Mouse (Mus musculus) layer of hippocampus, postnatal 25 days (tissue): ENCODE measurements around the gene Mertk. TPM values are rescaled to one million over a fixed set of nuclear protein-coding genes. Genes with fewer than 3 reads are reported as not detected.

Experiments used
- DNase-seq, 2 experiments: peaks; one replicate each; pipeline ENCODE4 v3.0.0; 2022; ENCODE audit warnings: mixed read lengths in 2 of 2, low spot score in 1 of 2; ENCODE audit errors: extremely low spot score in 1 of 2
- total RNA-seq, 2 experiments: library from RNA; stranded (reverse); gene quantifications; 2 replicates each; pipeline ENCODE4 v1.2.3; 2021

Gene Mertk
- total RNA-seq, 2 experiments from 2014 or later = 24.1 to 33.5 TPM

GRCm38 (mm10) chr2:128816916-128817315 lies 118.2 kb downstream of the Mertk start:
- DNase-seq = no peak

DNA sequence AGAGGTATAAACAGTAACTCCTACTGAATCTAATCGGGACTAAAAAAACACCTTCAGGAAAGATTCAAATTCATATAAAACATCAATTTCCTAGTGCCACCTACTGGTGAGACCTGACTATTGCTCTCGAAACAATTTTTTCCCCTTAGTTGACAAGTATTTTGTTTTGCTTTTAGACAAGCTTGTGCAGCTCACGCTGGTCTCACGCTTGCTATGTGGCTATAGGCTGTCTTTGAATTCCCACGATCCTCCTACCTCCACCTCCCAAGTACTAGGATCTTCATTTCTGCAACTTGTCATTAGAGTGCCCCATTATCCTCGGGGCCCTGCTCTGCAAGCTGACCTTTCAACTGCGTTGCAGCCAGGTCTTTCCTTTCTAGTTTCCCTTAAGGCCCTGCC lies 118.6 kb downstream of the Mertk start:
- peak; percentile 49 to 57 for DNase-seq

DNA sequence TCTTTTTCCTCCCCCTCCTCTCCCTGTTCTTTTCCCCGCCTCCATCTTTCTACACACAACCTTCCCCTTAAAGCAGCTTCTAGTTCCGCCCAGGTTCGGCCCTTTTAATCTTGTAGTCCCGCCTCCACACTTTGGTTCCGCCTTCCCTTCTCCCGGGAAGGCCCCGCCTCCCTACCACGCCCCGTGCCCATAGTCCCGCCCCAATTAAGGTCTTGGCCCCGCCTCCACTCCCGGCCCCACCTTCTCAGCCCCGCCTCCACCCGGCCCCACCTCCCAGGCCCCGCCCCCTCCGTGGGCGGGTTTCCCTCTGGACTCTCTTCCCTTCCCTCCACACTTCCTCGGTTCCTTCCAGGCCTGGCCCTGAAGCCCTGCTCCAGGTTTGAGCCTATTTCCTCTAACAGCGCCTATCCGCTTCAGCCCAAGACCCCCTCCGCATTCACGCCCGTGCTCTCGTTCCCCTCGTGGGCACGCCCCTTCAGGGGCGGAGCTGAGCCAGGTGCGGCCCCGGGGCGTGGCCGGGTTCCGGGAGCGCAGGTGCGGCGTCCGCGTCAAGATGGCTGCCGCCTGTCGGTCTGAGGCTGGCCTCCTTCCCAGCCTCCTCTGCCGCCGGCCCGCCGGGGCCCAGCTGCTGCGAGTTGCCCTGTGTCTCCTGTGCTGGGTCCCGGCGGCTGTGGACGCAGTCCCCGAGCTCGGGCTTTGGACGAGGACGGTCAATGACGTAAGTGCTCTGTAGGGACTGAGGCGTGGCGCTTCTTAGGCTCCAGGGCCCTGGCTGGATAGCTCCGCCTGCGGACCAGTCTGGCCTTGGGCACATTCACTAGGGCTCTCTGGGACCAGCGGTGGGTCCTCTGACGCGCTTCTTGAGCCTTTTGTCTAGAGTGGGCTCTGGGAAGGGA lies 119.3 kb downstream of the Mertk start, which contains the start of gene Tmem87b:
Tmem87b (plus strand) TSS at position 333 of the 896 bp plus-strand sequence.
- peak; percentile 90 to 98 for DNase-seq

DNA sequence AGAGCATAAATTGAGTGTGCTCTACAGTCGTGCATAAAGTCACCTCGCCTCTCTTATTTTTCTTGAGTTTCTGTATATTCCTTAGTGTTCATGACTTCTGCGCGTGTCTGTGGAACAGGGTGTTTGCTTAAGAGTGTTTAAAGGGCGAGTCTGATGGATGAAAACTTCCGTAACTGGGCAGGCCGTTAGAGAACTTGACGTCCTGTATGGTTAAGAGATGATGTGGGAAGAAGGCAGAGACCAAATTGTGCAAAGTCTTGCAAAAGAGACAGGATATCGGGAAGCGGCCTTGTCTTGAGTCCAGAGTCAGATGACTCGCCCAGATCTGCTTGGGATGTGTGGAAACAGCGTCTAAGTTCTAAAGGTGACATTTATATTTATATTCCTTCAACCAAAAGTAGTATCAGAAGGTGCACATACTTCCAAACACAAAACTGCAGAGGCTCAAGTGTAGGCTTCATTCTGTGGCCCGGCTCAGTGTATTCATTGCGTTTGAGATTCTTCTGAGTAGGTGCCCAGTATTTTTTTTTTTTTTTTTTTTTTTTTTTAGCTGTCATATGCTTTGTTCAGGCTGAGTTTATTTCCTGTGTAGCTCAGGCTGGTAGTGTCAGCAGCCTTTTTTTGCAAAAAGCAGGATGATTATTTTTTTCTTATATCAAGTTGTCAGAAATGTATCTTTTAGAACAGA lies 120.3 kb downstream of the Mertk start:
- DNase-seq = no peak

DNA sequence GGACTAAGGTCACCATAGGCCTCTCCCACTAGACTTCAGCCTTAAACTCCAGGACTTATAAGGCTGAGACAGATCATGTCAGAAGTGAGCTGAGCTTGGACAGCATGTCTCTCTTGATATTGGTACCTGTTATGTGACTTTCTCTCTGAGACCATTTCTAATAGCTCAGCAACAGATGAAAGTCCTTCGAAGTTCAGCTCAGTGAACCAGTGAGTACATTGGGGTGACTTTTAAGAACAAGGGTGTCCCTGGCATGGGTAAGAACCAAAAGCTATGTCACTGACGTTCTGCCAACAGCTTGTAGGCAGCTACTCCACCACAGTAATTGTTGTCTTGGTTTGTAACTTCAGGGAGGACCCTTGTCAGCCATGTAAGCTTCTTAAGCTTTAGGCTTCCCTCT lies 121.9 kb downstream of the Mertk start:
- DNase-seq = no peak

- no peak for DNase-seq
Measured at GRCm38 (mm10) chr2:128823893-128824292, 125.1 kb downstream of the Mertk start.

- DNase-seq = no peak
Measured at GRCm38 (mm10) chr2:128827787-128828186, 129.0 kb downstream of the Mertk start.

GRCm38 (mm10) chr2:128832611-128833010 lies 133.9 kb downstream of the Mertk start:
- no peak for DNase-seq

- no peak for DNase-seq
Measured at GRCm38 (mm10) chr2:128833035-128833434, 134.3 kb downstream of the Mertk start.

DNA sequence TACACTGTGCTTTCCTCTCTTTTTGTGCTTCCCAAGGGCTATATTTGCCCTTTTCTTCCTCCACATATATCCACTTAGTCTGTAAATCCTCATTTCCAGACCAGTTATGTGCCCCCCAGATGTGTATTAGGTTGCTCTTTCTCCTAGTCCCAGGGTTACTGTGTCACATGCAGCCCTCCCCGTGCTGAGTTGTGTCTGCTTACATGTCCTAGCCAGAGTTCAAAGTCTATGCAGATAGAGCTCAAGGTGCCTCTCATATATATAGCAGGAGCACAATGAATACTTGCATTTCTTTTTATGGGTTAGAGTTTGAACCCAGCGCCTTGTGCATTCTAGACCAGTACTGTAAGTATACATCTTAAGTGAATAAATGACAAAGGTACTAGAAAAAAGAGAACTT lies 134.7 kb downstream of the Mertk start:
- DNase-seq = no peak

DNA sequence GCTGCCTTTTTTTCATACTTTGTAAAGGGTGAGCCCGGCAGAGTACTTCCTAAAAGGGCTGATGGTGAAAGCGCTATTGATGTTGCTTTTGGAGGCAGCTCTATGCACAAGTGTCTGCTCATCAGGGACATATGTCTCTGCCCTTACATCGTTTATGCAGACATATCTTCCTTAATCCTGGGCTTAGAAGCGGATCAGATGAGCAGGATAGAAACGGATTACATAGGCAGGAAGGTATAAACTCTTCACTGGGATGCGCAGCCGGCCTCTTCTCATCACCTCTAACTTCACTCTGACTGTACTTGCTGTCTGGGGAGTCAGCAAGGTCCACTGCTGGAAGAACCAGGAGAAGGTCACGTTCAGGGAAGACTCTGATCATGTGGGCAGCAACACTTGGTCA lies 138.8 kb downstream of the Mertk start:
- DNase-seq = no peak

GRCm38 (mm10) chr2:128838611-128839010 lies 139.9 kb downstream of the Mertk start:
- no peak for DNase-seq

DNA sequence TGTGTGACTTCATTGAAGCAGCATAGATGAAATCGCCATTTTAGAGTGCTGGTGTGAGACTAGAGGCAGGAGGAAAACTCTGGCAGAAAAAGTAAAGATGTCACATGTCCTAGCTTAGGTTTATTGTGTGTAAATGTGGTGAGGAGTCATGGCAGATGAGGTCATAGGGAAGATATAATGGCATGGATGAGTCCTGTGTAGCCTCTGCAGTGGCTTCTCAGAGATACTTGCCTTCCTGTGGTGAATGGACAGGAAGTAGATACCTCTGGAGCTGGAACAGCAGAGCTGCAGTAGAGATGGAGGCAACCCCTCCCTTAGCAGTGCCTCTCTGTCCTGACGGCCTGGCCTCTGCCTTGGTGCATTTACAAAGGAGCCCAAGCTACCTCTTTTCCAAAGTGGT lies 140.7 kb downstream of the Mertk start:
- no peak for DNase-seq

GRCm38 (mm10) chr2:128842437-128842836 lies 143.7 kb downstream of the Mertk start:
- no peak for DNase-seq

GRCm38 (mm10) chr2:128850036-128850435 lies 151.3 kb downstream of the Mertk start:
- no peak for DNase-seq

Other genes starting within 250 kb of the Mertk start
- gene Spdye4c, start 107.7 kb upstream of the Mertk start, total RNA-seq = not detected
- 10 to 100 TPM; 60.3 to 73.0 TPM for gene Anapc1, start 11.6 kb upstream of the Mertk start, total RNA-seq
- gene Tmem87b, start 119.2 kb downstream of the Mertk start, total RNA-seq = 10 to 100 TPM; 33.7 to 36.2 TPM
- gene Fbln7, start 164.0 kb downstream of the Mertk start, total RNA-seq = 1 to 10 TPM in 1 of 2 experiments, under 1 TPM in 1; 0.89 to 1.1 TPM
- gene Zc3h8, start 245.1 kb downstream of the Mertk start, total RNA-seq = 1 to 10 TPM; 4.6 to 4.7 TPM